Mouse (Mus musculus) effector memory CD4-positive, alpha-beta T cell, adult 5 months (primary cell): ENCODE measurements around the gene Bbs7. TPM values are rescaled to one million over a fixed set of nuclear protein-coding genes. Genes with fewer than 3 reads are reported as not detected.

Source experiments
- polyA plus RNA-seq: library from polyadenylated mRNA; unstranded; fragments of 100-300 nt; shearing (Covaris generic); gene quantifications from one replicate; pipeline ENCODE4 v1.2.1, GENCODE M21; 2017

The Bbs7 gene
- 0.57 TPM for polyA plus RNA-seq

DNA sequence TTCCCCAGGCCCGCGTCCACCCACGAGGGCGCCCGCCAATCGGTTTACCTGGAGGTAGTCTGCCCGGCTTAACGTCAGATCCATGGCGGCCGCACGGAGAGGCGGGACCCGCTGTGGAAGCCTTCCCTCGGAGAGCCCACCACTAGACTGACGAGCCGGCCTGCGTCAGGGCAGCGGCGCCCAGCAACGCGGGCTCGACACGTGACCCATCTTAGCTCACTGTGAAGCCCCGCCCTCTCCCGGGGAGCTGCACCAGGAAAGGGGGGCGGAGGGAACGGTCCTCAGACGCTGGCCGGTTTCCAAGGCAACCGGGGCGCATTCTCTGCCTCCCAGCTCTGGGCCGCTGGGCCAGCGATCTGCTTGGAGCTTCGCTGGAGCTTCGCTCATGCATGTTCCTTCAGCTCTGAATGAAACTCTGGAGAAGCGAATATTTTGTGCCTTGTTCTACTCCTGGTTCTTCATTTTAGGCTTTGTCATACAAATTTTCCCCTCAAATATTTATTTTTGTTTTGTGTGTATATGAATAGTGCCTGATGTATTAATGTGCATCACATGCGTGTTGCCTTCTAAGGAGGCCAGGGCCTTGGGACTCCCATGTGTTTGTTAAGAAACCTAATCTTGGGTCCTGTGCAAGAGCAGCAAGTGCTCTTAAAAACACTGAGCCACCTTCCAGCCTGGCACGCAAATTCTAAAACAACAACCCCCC lies at the start of gene Bbs7:
TSS of gene Bbs7 (minus strand) at position 276 of the 706 bp plus-strand sequence.

DNA sequence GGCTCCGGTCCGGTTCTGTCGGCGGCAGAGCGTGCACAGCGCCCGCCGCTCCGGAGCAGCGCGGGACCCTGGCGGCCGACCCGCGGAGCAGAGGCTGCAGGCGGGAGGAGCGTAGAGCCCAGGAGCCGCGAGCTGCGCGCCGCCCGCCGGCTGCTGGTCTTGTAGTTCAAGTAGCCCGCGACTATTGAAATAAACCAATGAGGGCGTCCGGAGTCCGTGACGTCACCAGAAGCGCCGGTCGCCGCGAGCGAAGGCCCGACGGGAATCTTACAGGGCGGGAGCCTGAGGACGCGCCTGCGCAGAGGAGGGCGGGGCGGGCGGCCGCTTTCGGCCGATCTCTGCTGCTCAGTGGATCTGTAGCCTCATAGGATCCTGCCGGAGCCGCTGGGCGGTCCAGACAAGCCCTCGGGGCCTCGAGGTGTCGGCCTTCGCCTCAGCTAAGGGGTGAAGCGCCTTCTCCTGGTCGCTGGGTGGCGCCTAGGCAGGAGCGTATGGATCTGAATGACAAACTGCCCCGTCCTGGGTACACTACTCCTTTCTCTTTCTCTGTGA lies 41.4 kb downstream of the Bbs7 start, which contains the start of gene Ccna2:
TSS of gene Ccna2 (minus strand) at position 324 of the 552 bp plus-strand sequence.

DNA sequence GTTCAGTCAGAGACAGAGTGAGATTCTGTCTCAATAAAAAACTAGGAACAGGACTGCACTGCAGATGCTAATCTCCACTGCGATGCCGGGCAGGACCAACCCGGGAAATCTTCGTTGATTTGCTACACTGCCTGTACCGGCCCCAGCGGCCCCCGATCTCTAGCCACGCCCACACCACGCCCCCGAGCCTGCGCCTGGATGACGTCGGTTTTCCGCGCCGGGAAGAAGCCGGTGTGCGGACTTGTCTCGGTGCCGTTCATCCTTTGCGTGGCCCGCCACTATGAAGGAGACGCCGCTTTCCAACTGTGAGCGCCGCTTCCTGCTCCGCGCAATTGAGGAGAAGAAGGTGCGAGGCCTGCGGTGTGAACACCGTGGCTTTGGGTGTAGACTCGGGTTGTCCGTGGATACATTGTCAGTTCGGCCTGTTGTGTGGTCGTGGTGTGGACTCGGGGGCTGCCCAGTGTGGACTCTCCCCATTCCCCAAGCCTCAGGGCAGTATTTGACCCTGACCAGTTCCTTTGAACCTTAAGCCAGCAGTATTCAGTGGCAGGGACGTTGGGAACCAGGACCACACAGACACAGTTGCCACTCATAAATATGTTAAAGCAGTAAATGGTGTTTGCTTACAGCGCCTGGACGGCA lies 60.8 kb downstream of the Bbs7 start, which contains the start of gene Exosc9:
TSS of gene Exosc9 (plus strand) at position 201 of the 642 bp plus-strand sequence.

Other genes starting within 250 kb of the Bbs7 start
- 152 TPM for gene Anxa5, start 137.6 kb downstream of the Bbs7 start, polyA plus RNA-seq
- 0.97 TPM for gene 1810062G17Rik, start 137.5 kb downstream of the Bbs7 start, polyA plus RNA-seq
- not detected for gene Gm11549, start 91.7 kb downstream of the Bbs7 start, polyA plus RNA-seq
- 30.3 TPM for gene Exosc9, start 60.9 kb downstream of the Bbs7 start, polyA plus RNA-seq
- gene Ccna2, start 41.3 kb downstream of the Bbs7 start, polyA plus RNA-seq = 1.2 TPM
- not detected for gene Trpc3, start 76.7 kb upstream of the Bbs7 start, polyA plus RNA-seq
- 504 TPM for gene 4932438A13Rik, start 249.6 kb upstream of the Bbs7 start, polyA plus RNA-seq